Mouse (Mus musculus) cerebral cortex, adult 2 months (tissue): ENCODE data around the gene Cbx4.

Experiments
- WGBS: fragments of 180-500 bp; shearing (Covaris S2); methylation state at CpG from one replicate; pipeline ENCODE4 v1.1.7; 2018; 5-methylcytosine and 5-hydroxymethylcytosine counted together

Cbx4 gene

GRCm38 (mm10) chr11:119109415-119110071, 23.5 kb upstream of the Cbx4 start:
- 53% methylated on average over 9 of the region's 9 CpGs for WGBS

- 86% methylated on average over 10 of the region's 10 CpGs for WGBS
These were observed 22.7 kb upstream of the Cbx4 start for GRCm38 (mm10) chr11:119108573-119109263.

- WGBS = 49% methylated on average over 6 of the region's 6 CpGs
These were observed 20.3 kb upstream of the Cbx4 start for GRCm38 (mm10) chr11:119106289-119106688.

GRCm38 (mm10) chr11:119105748-119106147, 19.7 kb upstream of the Cbx4 start:
- WGBS = 58% methylated on average over 8 of the region's 8 CpGs

GRCm38 (mm10) chr11:119105071-119105609, 19.1 kb upstream of the Cbx4 start:
- WGBS = 67% methylated on average over 7 of the region's 7 CpGs

DNA sequence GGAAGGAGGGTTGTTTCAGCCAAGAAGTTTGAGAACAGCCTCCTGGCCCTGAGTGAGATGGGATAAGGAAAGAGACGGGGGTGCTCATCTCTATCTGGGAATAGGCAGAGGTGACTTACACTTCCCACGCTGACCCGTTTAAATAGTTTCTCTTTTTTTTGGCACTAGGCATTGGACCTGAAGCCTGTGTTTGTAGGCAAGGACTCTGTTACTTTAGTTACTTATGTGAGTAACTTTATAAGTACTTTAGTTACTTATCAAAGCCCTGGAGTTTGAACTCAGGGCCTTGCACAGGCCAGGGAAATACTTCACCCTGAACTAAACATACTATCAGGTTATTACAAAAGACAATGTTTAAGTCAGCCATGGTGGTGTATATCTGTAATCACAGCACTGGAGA, 18.0 kb upstream of the Cbx4 start:
- WGBS = 82% methylated on average over 3 of the region's 3 CpGs

- WGBS = 78% methylated on average over 4 of the region's 4 CpGs
These were observed 14.3 kb upstream of the Cbx4 start for GRCm38 (mm10) chr11:119100355-119100754.

- WGBS = 76% methylated on average over 4 of the region's 4 CpGs
These were observed 12.2 kb upstream of the Cbx4 start for GRCm38 (mm10) chr11:119098202-119098601.

DNA sequence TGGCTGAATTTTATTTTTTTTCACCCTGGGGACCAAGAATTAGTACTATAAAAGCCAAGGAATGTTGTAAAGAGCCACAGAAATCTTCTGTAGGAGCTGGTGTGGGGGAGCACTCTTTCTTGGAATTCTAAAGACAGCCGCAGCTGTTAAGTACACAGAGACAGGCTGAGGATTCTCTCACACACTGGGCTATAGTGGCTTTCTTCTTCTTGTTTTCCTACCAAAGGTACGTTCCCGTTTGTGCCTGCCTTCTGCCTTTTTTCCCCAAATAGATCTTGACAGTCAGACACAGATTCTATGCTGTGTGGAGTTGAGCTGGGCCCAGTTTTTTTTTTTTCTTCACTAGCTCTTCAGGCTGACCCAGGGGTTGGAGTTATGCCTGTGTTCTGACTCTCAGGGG, 9.4 kb upstream of the Cbx4 start:
- 34% methylated on average over 3 of the region's 3 CpGs for WGBS

- WGBS = 76% methylated on average over 1 of the region's 1 CpGs
These were observed 7.3 kb upstream of the Cbx4 start for GRCm38 (mm10) chr11:119093322-119093721.

GRCm38 (mm10) chr11:119092286-119092685, 6.3 kb upstream of the Cbx4 start:
- 80% methylated on average over 3 of the region's 3 CpGs for WGBS

- WGBS = 25% methylated on average over 8 of the region's 8 CpGs
These were observed 5.6 kb upstream of the Cbx4 start for GRCm38 (mm10) chr11:119091598-119091991.

DNA sequence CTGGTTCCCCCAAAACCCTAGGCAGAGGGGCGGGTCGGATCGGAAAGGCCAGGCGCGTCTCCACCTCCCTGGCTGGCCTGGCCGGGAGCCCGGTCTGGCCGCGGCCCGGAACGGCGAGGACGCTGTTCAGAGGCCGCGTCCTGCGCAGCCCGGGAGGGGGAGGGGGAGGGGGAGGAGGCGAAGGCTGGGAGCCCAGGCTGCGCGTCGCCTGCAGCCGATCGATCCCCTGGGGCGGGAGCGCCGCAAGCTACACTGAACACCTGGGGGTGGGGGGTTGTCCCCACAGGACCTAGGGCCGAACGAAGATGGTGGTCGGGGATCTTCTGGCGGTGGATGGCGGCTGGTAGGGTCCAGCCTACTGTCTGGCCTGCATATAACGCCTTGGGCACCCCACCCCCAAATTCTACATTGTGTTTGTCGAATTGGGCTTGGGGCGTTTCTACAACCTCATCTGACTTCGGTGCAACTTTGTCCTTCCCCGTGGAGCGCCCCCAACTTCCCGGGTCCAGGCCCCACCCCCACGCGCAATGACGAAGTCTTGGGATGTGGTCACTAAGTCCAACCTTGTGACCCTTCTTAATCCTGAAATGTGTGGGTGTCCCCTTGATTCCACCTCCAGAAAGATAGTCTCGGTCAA, 5.1 kb upstream of the Cbx4 start:
- WGBS = 2% methylated on average over 42 of the region's 42 CpGs

GRCm38 (mm10) chr11:119090076-119090960, 4.3 kb upstream of the Cbx4 start:
- 1% methylated on average over 75 of the region's 75 CpGs for WGBS

- WGBS = 4% methylated on average over 41 of the region's 41 CpGs
These were observed 3.4 kb upstream of the Cbx4 start for GRCm38 (mm10) chr11:119089235-119090075.

DNA sequence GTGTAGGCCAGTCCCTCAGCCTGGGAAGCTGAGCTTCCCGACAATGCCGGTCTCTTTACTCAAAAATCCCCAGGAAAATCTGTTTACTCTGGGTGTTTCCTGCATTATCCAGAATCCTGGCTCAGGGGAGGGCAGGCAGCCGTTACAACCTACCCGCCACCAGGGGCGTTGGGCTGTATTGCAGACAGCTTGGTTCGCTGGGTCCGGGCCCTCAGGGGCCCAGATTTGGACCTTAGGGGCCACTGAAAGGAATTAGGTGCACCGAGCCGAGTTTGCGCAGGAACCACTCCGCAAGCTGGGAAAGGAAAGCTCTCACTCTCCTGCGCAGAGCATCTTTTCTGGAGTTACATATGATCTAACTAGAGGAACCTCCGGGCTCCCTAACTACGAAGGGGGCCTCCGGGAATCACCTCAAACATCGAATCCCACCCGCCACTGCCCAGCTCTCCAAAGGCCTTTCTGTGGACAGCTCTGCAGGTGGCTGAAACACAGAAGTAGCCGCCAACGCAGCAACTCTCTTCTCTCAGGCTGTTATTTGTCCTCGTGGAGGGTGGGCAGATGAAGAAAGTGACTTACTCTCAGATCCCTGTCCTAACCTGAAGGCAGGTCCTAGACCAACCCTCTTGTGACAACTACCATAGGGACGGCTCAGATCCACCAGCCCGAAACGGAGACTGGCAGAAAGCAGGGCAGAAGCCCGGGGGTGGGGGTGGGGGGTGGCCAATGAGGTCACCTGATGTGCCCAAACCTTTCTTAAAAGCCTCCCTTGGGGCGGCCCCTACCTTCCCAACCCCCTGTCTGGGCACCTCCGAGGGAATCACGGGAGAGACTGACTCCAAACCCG, 2.6 kb upstream of the Cbx4 start:
- 9% methylated on average over 28 of the region's 28 CpGs for WGBS

- 22% methylated on average over 35 of the region's 35 CpGs for WGBS
These were observed 1.5 kb upstream of the Cbx4 start for GRCm38 (mm10) chr11:119087301-119088082.

GRCm38 (mm10) chr11:119085279-119086062, 550 bp downstream of the Cbx4 start:
- 1% methylated on average over 65 of the region's 66 CpGs for WGBS
